Mouse (Mus musculus) hematopoietic stem cell, adult 5-6 weeks (primary cell): Measurements from ENCODE around the gene Pafah1b3. TPM values are rescaled to one million over a fixed set of nuclear protein-coding genes. Genes with fewer than 3 reads are reported as not detected.
A peak's percentile ranks its signal among the peaks of the same experiment; 100 is the strongest.

Source experiments
- ATAC-seq, 2 experiments: fragments of 125-278 bp in 1 of 2; replicated peaks in 1 of 2; 2 replicates each; pipeline ENCODE4 v1.8.0; 2016 to 2017; ENCODE audit warnings: inconsistent platforms in 2 of 2, mild to moderate bottlenecking in 2 of 2, moderate number of reproducible peaks in 2 of 2, low read depth in 1 of 2, moderate TSS enrichment in 1 of 2; ENCODE audit not compliant: low FRiP score in 2 of 2, poor library complexity in 2 of 2, severe bottlenecking in 2 of 2, insufficient read depth in 1 of 2, low TSS enrichment in 1 of 2
- total RNA-seq: library from RNA; stranded (forward); fragments of 172-1452, 232-1000 nt; gene quantifications from 2 replicates; pipeline ENCODE4 v1.2.3, GENCODE M21; 2017

The Pafah1b3 gene
- total RNA-seq, 1 experiment from 2014 or later: 20.8 TPM

GRCm38 (mm10) chr7:25286989-25287388 lies 10.8 kb downstream of the Pafah1b3 start:
- no peak for ATAC-seq

DNA sequence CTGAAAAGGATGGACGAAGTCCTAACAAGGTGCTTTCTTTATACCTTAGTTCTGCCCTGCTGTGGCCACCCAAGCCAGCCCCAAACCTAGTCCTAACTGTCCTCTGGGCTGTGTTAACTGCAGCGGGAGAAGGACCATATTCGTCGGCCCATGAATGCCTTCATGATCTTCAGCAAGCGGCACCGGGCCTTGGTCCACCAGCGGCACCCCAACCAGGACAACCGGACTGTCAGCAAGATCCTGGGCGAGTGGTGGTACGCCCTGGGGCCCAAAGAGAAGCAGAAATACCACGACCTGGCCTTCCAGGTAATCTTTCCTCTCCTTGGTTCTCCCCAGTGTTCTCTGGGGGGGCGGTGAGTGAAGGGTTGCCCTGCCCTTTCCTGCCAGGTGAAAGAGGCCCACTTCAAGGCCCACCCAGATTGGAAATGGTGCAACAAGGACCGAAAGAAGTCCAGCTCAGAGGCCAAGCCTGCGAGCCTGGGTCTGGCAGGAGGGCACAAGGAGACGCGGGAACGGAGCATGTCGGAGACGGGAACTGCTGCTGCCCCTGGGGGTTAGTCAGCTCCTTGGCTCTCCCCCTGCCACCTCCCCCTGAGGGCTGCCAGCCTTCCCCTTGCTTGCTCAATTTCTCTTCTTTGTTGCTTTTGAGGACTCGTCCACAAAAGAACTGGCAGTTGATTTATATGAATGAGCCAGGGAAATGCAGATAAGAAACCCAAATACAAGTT lies 12.1 kb downstream of the Pafah1b3 start:
- no peak for ATAC-seq

GRCm38 (mm10) chr7:25284766-25285165 lies 13.0 kb downstream of the Pafah1b3 start:
- no peak for ATAC-seq

DNA sequence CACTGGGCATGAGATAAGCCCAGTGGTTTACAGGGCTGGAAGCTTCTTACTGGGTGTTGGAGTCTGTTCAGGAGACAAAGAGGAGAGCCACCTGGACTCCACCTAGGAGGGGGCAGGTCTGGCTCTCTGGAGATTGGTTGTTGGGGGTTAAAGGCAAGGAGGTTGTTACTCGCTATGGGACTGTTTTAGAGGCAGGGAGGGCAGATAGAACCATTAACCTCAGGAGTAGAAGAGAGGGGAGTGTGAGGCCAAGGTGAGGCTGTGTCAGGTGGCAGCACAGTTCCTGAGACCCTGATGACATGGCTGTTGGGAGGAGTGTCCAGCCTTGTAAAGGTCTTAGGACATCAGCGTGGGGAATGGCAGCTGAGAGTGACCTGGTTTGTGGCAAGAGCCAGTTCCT lies 13.6 kb downstream of the Pafah1b3 start:
- ATAC-seq: no peak

- ATAC-seq: 0 out of 4 replicates have a peak, but pooled peaks of 1 of the 2 experiments have one; percentile 9
These were observed 14.1 kb downstream of the Pafah1b3 start for GRCm38 (mm10) chr7:25283637-25284036.

- ATAC-seq: no peak
These were observed 15.0 kb downstream of the Pafah1b3 start for GRCm38 (mm10) chr7:25282731-25283211.

GRCm38 (mm10) chr7:25281734-25282601 lies 15.8 kb downstream of the Pafah1b3 start:
- ATAC-seq: peak; percentile 59 to 74

DNA sequence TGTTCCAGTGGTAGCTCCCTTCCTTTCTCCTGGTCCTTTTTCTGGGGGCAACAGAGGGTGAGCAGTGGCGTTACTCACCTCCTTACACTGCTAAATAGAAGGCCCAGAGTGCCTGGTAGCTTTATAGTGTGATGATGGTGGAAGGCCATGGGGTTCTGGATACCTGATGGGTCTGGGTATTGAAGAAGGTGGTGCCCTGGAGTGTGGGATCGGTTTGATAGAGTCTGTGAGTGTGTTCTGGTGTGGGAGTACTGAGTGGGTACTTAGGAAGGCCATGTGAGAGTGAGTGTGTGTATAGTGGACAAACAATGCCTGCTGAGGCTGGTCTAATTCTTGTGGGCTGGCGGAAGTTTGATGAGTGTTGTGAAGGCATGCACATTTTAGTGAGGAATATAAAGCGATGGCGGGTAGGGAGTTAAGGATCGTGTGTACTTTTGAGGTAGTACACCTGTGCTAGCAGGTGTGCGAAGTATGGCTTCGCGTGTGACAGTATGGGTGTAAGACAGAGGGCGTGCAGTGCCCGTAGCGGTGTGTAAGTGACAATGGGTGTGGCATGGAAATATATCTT lies 16.5 kb downstream of the Pafah1b3 start:
- ATAC-seq: no peak

- no peak for ATAC-seq
These were observed 17.7 kb downstream of the Pafah1b3 start for GRCm38 (mm10) chr7:25279861-25280791.

GRCm38 (mm10) chr7:25279076-25279860 lies 18.5 kb downstream of the Pafah1b3 start:
- 0 out of 4 replicates have a peak, but pooled peaks have one; percentile 4 to 5 for ATAC-seq

DNA sequence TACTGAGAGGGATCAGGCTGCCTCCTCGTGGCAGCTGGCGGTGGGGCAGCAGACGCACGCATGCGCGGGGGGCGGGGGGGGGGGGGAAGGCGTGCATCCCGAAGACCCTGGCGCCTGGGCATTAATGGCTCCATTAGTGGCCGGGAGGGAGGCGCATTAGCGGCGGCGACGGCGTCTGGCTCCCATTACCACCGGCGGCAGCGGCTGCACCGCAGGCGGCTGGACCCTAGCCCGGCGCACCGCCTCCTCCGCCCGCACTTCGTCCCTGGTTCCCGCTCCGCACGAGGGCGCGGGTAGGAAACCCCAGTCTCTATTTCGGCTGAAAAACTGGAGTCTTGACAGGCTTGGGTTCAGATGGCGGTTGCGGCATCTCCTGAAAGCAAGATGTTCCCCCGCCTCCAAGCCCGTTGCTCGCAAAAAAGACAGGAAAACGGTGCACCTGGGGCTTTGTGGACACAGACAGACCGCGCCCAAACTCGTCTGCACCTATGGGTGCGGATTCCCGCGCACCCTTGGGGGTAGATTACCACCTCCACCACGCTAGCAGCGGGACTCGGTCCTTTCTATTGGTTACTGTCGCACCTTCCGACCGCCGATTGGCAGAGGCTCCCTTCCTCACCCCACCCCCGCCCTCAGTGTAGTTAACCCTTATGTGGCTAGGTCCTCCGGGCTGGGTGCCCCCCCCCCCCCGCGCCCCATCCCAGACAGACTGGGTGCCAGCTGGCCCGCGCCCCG lies 19.3 kb downstream of the Pafah1b3 start:
- peak; percentile 29 to 37; a peak in 3 of 4 replicates for ATAC-seq

DNA sequence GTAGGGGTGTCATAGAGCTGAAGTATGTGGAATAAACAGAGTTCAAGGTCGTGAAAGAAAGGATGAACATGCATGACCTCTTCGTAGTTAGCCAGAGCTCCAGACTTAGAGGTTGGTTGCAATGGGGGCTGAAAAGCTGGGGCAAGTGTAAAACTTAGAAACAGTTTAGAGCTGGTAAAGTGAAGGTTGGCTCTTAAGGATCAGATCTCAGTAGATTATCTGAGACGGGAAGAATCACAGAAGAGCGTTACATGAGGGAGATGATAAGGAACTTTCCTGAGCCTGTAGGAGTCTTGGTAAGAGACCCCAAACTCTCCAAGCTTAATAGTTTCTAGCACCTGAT lies 19.8 kb downstream of the Pafah1b3 start:
- ATAC-seq: no peak

DNA sequence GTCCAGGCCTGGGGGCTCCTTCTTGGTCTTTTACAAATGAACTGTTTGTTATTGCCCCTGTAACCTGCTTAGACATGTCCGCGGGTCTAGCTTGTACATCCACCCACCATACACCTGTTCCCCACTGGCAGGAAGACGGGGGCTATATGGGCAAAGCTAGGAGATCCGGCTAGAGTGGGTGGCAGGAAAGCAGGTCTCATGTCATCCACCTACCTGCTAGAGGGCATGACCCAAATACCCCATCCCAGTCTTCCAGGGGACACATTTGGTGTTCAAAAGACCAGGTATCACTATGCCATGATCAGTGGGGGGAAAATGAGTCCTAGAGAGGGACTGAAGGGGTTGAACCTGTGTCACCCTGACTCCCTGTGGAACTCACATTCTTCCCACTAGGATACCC lies 20.4 kb downstream of the Pafah1b3 start:
- no peak for ATAC-seq

- no peak for ATAC-seq
These were observed 22.1 kb downstream of the Pafah1b3 start for GRCm38 (mm10) chr7:25275555-25276298.

DNA sequence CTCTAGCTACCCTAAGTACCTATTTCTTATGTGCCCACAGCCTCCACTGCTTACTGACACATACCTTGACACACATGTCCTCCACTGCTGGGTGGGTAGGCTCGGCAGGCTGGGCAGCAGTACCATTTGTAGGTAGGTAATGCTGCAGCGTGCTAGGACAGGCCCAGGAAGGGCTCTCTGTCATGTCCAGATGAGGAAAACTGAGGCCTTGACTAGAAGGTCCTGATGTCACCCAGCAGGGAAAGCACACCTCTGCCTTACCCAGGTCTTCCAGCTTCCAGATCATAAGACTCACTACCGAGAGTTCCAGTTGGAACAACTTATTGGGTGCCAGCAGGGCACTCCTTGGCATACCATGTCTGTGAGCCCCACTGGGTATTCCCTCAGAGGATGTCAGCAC lies 22.8 kb downstream of the Pafah1b3 start:
- no peak for ATAC-seq
